Comparison of ENCODE assay signal across 14 mouse cellular contexts in genomic region chr6:147878485-147878884, GRCm38 (mm10).
"Had no signal": no experiment of that assay in that cellular context is flagged by ENCODE, and none has a peak within 500 bp of the region (broad histone marks: within the 10 kb centered on the region; RNA-seq: fewer than 3 reads in every experiment).

No protein-coding gene starts in this region.

- ATAC-seq: hindbrain, postnatal 0 days; intestine, embryonic 15.5 days; intestine, postnatal 0 days had no signal

- DNase-seq: gastrocnemius, postnatal 14 days; gastrocnemius, postnatal 36 days; heart, adult 2 months; heart, postnatal 14 days; heart, postnatal 36 days; kidney, adult 18-20 months; kidney, adult 8-10 months; kidney, postnatal 10 days; kidney, postnatal 25 days; kidney, postnatal 4 days; liver had no signal
